Comparison of ENCODE assay signal across 7 mouse cellular contexts in the genomic region with DNA sequence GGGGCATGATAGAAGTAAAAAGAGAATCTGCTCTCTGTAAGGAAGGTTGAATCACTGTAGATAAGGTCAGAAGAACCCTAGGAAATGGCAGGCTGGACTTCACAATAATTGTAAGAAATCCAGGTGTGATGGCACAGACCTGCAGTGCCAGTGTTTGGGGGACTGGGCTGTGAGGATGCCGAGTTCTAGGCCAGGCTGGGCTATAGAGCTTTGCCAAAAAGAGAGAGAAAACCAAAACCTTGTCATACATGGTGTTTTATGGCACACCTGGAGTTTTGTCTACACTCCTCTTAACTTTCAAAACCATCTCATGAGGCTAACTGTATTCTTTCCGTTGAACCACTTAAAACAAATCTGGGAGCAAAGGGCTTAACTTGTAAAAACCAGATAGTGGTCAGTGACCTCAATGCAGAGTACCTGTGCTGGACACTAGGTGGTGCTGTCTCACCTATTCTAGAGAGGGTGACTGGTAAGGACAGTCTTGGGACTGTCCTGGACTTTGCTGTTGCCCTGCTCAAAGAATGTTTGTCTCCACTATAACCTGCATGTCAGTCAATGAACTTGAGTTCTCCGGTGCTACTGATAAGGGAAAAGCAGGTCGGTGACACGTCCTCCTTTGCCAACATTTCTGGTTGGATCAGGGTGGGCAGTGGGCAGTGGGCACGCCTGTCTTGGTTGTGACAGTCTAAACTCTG. TPM values are rescaled to one million over a fixed set of nuclear protein-coding genes. Genes with fewer than 3 reads are reported as not detected.
DNase-seq lines count a peak whose midpoint lies in the region; ATAC-seq and TF ChIP-seq lines count a peak whose summit lies in the region.

No protein-coding gene starts in this region.

- H3K4me3 ChIP-seq in forebrain, postnatal 0 days (ENCODE audit: low read depth, low read length): no peak overlapping the region
- no peak overlapping the region for H3K4me3 ChIP-seq in hindbrain, embryonic 11.5 days (ENCODE audit: low read depth, low read length)

- no peaks in the 10 kb centered on the region for H3K9me3 ChIP-seq in forebrain, postnatal 0 days (ENCODE audit: low read length)
- H3K9me3 ChIP-seq in hindbrain, embryonic 11.5 days (ENCODE audit: control insufficient read depth, low read length): no peaks in the 10 kb centered on the region

- peak; percentile 54 for DNase-seq in Muller cell, postnatal 12 days (ENCODE audit: inconsistent ontology term)
- DNase-seq in c-Kit-positive CD71-positive TER-119-positive erythroid progenitor cells, embryonic 14.5 days (ENCODE audit: low spot score): peak; percentile 42
- DNase-seq in forebrain, postnatal 0 days: peak; percentile 56
- peak; percentile 80 for DNase-seq in hindbrain, embryonic 11.5 days (ENCODE audit: low spot score)
- peak; percentile 30 to 78 for DNase-seq in left cerebral cortex, adult 18-20 months (ENCODE audit: low spot score in 2 of 2)
- peak; percentile 75 for DNase-seq in skeletal muscle tissue, adult 2 months (ENCODE audit: low read depth, low spot score)

- no peak overlapping the region for H3K9ac ChIP-seq in forebrain, postnatal 0 days
- H3K9ac ChIP-seq in hindbrain, embryonic 11.5 days (ENCODE audit: low read depth, low read length): no peak overlapping the region

- peak; percentile 80 for TF ChIP-seq CTCF in forebrain, postnatal 0 days (IDR thresholded peaks at IDR 0.05; ENCODE audit: low read depth)

- H3K4me1 ChIP-seq in forebrain, postnatal 0 days (ENCODE audit: insufficient read depth): peaks cover 5% of the 10 kb centered on the region; the same call in 1 of the 2 replicates
- peaks cover 4% of the 10 kb centered on the region; the same call in 1 of the 2 replicates for H3K4me1 ChIP-seq in hindbrain, embryonic 11.5 days (replicated peaks; ENCODE audit: control insufficient read depth, insufficient read depth, low read length)

- 44% methylated on average over 6 of the region's 6 CpGs for WGBS in forebrain, postnatal 0 days
- 57% methylated on average over 6 of the region's 6 CpGs for WGBS in hindbrain, embryonic 11.5 days

- H3K27me3 ChIP-seq in forebrain, postnatal 0 days (ENCODE audit: insufficient read depth, low read length): no peaks in the 10 kb centered on the region
- H3K27me3 ChIP-seq in hindbrain, embryonic 11.5 days (ENCODE audit: control insufficient read depth, insufficient read depth, low read length): no peaks in the 10 kb centered on the region

- no peak overlapping the region for H3K27ac ChIP-seq in forebrain, postnatal 0 days (ENCODE audit: low read depth, low read length)
- H3K27ac ChIP-seq in hindbrain, embryonic 11.5 days (ENCODE audit: low read depth, low read length): no peak overlapping the region

- no peak for ATAC-seq in forebrain, postnatal 0 days
- peak; percentile 72 for ATAC-seq in hindbrain, embryonic 11.5 days (ENCODE audit: low FRiP score)
- ATAC-seq in megakaryocyte-erythroid progenitor cell, adult 5-6 weeks (replicated peaks; ENCODE audit: low FRiP score, low TSS enrichment, poor library complexity, severe bottlenecking): peak; percentile 98

- no peak overlapping the region for H3K4me2 ChIP-seq in forebrain, postnatal 0 days (ENCODE audit: low read depth)
- H3K4me2 ChIP-seq in hindbrain, embryonic 11.5 days (replicated peaks; ENCODE audit: low read depth, low read length): no peak overlapping the region

- no peaks in the 10 kb centered on the region for H3K36me3 ChIP-seq in forebrain, postnatal 0 days (ENCODE audit: insufficient read depth)
- H3K36me3 ChIP-seq in hindbrain, embryonic 11.5 days (ENCODE audit: control insufficient read depth, insufficient read depth, low read length): no peaks in the 10 kb centered on the region

RNA-seq across cellular contexts. Expression of a gene that starts 27.7 kb away (rescaled TPM):
- total RNA-seq in forebrain, postnatal 0 days (2014; rRNA removed): 7.5 and 16.3 TPM in 2 replicates
- polyA plus RNA-seq in forebrain, postnatal 0 days (2015; fragmentation: Nextera tagmentation; extraction: Ambion mirVana): 5.9 and 10.5 TPM in 2 replicates
- 24.5 and 28.7 TPM in 2 replicates for polyA plus RNA-seq in hindbrain, embryonic 11.5 days (2014; fragmentation: Nextera tagmentation; extraction: Ambion mirVana)
- 1 to 10 TPM in 1 of 2 experiments, under 1 TPM in 1; 0.94 to 1.6 TPM for total RNA-seq in left cerebral cortex, adult 18-20 months (2021)
- total RNA-seq in megakaryocyte-erythroid progenitor cell, adult 5-6 weeks (2014; fragmentation: Nextera tagmentation): not detected in 2 replicates
- total RNA-seq in megakaryocyte-erythroid progenitor cell, adult 5-6 weeks (2017): not detected in 2 replicates
